Mouse (Mus musculus): Measurements from ENCODE around the gene Hus1.
A peak's percentile ranks its signal among the peaks of the same experiment; 100 is the strongest.

Hus1 gene

GRCm38 (mm10) chr11:8978154-8978553 is 32.8 kb downstream of the Hus1 start:
- no peak for DNase-seq (ENCODE audit: low read depth)

- DNase-seq (ENCODE audit: low read depth): no peak
Observed at GRCm38 (mm10) chr11:8973166-8973565, 37.8 kb downstream of the Hus1 start, which contains the start of gene Pkd1l1. Gene Pkd1l1, minus strand, starts transcription at chr11:8973266.

GRCm38 (mm10) chr11:8972093-8972492 is 38.9 kb downstream of the Hus1 start:
- DNase-seq (ENCODE audit: low read depth): no peak

GRCm38 (mm10) chr11:8970509-8970908 is 40.5 kb downstream of the Hus1 start:
- DNase-seq (ENCODE audit: low read depth): no peak

GRCm38 (mm10) chr11:8968094-8968493 is 42.9 kb downstream of the Hus1 start:
- DNase-seq (ENCODE audit: low read depth): no peak

GRCm38 (mm10) chr11:8958572-8958971 is 52.4 kb downstream of the Hus1 start:
- no peak for DNase-seq (ENCODE audit: low read depth)

- DNase-seq (ENCODE audit: low read depth): no peak
Observed at GRCm38 (mm10) chr11:8958108-8958507, 52.9 kb downstream of the Hus1 start.

GRCm38 (mm10) chr11:8957023-8957422 is 54.0 kb downstream of the Hus1 start:
- DNase-seq (ENCODE audit: low read depth): peak; percentile 31

GRCm38 (mm10) chr11:8955678-8956077 is 55.3 kb downstream of the Hus1 start:
- peak; percentile 24 for DNase-seq (ENCODE audit: low read depth)

- DNase-seq (ENCODE audit: low read depth): no peak
Observed at GRCm38 (mm10) chr11:8949765-8950430, 61.1 kb downstream of the Hus1 start.

GRCm38 (mm10) chr11:8948871-8949270 is 62.1 kb downstream of the Hus1 start:
- DNase-seq (ENCODE audit: low read depth): peak; percentile 57

- DNase-seq (ENCODE audit: low read depth): no peak
Observed at GRCm38 (mm10) chr11:8944114-8944513, 66.9 kb downstream of the Hus1 start.

Data from 416B (cell line).